Mouse (Mus musculus): ENCODE measurements at regions not wholly inside any gene's neighbourhood (a gene's known extent, or its start where the extent isn't known, plus 50 kb on each side); places are given as distances from the start of the nearest gene placed in this dataset.
"Not testable (repeated sequence)": the region's sequence is repeated elsewhere in the genome, so short reads cannot be mapped to it uniquely, and the experiment has no call there.

DNA sequence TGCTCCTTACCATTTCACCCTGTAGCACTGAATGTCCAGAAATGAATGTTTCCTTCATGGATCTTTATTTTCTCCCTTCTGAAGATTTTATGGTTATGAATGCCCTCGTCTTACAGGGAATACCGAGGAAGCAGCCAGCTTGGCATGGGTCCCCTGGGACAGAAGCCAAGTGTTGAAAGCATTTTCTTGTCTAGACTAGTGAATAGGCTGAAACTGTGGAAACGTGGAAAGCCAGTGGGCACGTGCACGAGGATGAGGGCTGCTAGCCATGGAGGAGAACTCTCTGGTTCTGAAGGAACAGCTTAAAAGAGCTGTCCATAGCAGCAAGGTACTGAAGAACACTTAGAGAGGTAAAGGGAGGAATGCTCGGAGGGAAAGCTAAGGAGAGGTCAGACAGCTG lies 457.3 kb upstream of the Cdh5 start:
- DNase-seq (ENCODE audit: low spot score) = no peak

GRCm38 (mm10) chr8:103644845-103645244 lies 456.6 kb upstream of the Cdh5 start:
- no peak for DNase-seq (ENCODE audit: low spot score)

DNA sequence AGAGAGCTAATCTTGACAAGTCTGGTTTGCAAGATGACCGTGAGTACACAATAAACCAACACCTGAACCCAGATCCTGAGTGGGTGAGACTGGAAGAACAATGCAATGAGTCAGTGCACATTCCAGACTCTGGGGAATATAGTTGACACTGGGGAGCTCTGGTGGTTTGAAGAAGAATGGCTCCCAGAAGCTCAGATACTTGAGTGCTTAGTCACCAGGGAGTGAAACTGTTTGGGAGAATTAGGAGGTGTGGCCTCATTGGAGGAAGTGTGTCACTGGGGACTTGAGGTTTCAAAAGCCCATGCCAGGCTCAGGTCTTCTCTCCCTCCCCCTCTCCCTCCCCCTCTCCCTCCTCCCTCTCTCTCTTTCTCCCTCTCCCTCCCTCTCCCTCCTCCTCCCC lies 436.6 kb upstream of the Cdh5 start:
- no peak for DNase-seq (ENCODE audit: low spot score)

DNA sequence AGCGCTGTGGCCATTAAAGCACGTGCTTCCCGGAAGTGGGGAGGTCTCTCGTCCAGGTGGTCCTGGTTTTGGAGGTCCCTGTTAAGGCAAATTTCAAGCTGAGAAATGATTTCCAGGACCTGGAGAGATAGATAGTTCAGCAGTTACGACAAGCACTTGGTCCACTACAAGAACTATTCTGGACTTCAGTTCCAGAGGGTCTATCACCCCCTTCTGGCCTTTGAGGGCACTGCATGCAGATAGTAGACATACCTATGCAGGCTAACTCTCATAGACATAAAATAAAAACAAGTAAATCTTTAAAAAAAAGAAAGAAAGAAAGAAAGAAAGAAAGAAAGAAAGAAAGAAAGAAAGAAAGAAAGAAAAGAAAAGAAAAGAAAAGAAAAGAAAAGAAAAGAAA lies 415.2 kb upstream of the Cdh5 start:
- DNase-seq (ENCODE audit: low spot score) = peak; percentile 13

DNA sequence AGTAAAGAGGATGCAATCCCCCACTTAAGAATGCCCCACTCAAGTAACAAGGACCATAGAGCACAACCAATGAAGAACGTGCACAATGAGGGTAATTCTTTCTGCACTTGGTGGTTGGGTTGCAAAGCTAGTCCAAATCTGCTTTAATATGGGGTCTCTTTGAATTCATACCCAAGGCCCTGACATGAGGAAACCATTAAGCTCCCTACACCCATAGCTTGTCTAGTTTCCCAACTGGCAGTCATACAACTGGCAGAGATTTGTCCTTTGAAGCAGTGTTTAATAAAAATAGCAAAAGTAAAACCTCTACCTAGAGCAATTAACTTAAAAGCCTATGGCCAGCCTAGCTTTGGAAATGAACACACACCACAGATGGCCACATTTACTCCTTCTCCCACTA lies 411.0 kb upstream of the Cdh5 start:
- no peak for DNase-seq (ENCODE audit: low spot score)

DNA sequence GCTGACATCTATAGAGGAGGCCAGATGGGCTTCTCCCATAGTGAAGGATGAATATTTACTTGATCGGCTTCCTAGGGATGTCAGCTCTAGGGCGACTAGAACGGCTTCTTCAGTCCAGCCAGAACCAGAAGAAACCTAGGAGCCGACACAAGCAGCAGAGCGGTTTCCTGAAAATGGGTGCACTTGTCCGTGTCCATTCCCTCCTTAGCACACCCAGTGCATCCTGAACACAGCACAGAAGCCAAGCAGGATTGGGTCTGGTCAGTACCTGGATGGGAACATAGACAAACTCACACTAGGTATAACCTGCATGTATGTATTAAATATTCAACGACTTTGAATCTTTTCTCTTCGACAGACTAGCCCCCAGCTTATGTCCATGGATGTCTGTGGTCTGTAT lies 407.9 kb upstream of the Cdh5 start:
- DNase-seq (ENCODE audit: low spot score) = no peak

GRCm38 (mm10) chr8:103694331-103694891 lies 407.0 kb upstream of the Cdh5 start:
- peak; percentile 12 for DNase-seq (ENCODE audit: low spot score)

GRCm38 (mm10) chr8:103699016-103699520 lies 402.4 kb upstream of the Cdh5 start:
- no peak for DNase-seq (ENCODE audit: low spot score)

- no peak for DNase-seq (ENCODE audit: low spot score)
These were observed 399.2 kb upstream of the Cdh5 start for GRCm38 (mm10) chr8:103702236-103702635.

DNA sequence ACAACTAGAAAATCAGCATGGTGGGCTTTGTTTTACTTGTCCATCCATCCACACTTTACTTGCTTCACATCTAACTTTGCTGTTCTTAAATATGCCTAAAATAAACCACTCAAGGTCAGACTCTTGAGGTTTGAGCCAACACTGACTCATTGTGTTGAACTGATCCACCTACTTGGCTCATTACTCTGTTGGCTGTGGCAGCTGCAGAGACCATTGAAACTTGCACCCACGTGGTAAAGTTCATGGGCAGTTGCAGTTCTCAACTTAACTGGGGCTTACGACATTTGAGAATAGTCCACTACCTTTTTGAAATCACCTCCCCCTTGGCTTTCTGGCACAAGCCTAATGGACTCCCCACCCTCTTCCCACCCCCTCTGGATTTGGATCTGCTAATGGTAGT lies 395.3 kb upstream of the Cdh5 start:
- DNase-seq (ENCODE audit: low spot score) = no peak

DNA sequence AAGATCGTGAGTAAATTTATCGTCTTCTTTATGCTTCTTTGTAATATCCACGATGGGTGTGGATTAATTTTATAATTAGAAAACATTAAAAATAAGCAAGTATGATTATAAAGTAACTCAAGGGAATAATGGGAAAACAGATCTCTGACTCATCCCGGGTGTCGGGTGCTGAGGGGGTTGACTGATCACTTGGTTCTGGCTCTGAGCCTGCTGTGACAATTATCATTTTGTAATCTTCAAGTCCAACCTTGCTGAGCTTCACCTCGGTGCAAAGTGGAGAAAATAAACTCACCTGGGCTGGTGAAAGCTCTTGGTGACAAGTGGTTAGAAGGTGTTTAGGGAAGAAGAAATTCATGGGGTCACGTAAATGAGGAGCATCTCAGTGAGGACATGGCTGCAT lies 390.6 kb upstream of the Cdh5 start:
- DNase-seq (ENCODE audit: low spot score) = not testable (repeated sequence)

- DNase-seq (ENCODE audit: low spot score) = no peak
These were observed 383.7 kb upstream of the Cdh5 start for GRCm38 (mm10) chr8:103717723-103718122.

DNA sequence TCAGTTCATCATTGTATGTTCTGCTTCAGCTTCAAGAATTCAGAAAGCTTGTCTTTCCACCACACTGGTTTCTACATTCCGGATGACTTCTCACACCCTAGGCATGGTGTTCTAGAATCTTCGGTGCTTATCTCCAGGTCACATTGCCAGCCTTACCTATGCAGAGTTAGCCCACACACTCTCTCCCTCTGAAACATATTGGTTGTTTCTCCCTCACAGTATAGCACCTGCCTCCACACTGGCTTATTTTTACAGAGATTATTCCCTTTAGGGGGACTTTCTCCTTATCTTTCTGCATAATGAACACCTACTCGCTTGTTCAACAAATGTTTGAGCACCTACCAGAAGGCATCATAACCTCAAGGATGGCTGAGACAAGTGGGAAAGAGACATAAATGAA lies 368.0 kb upstream of the Cdh5 start:
- no peak for DNase-seq (ENCODE audit: low spot score)

GRCm38 (mm10) chr8:103738330-103738729 lies 363.1 kb upstream of the Cdh5 start:
- DNase-seq (ENCODE audit: low spot score) = no peak

- DNase-seq (ENCODE audit: low spot score) = no peak
These were observed 360.0 kb upstream of the Cdh5 start for GRCm38 (mm10) chr8:103741395-103741794.

DNA sequence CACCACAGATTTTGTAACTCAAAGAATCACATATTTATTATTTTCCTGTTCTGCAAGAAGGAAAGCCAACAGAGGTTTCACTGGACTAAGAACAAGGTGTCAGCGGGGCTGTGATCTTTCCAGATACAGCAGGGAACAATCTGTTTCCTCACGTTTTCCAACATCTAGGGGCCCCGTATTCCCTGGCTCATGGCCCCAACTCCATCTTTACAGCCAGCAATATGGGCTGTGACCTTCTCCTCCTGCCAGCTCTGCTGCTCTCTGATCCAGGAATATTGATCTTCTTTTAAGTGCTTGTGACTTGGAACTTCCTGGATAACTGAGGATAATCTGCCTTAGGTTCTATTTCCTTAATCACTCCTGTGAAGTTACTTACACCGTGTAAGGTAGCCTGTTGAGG lies 352.7 kb upstream of the Cdh5 start:
- DNase-seq (ENCODE audit: low spot score) = no peak

- peak; percentile 22 for DNase-seq (ENCODE audit: low spot score)
These were observed 350.9 kb upstream of the Cdh5 start for GRCm38 (mm10) chr8:103750278-103751097.

DNA sequence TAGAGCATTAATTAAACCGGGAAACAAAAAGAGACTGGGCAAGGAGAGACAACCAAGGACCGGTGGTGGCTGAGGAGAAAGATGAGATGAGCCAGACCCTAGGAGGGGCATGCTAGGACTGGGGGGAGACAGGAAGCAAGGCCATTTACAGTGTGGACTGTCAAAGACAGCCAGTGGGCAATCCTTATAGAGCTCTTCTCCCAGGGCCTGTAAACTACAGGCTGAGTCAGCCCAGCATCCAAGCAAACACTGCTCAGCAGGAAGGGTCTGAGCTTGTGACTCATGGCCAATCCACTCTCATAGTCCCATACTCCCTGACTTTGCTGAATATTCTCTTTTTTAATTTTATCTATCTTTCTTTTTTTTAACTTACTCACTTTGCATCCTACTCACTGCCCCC lies 350.3 kb upstream of the Cdh5 start:
- no peak for DNase-seq (ENCODE audit: low spot score)

GRCm38 (mm10) chr8:103763821-103764220 lies 337.6 kb upstream of the Cdh5 start:
- no peak for DNase-seq (ENCODE audit: low spot score)

- DNase-seq (ENCODE audit: low spot score) = no peak
These were observed 321.8 kb upstream of the Cdh5 start for GRCm38 (mm10) chr8:103779658-103780057.

DNA sequence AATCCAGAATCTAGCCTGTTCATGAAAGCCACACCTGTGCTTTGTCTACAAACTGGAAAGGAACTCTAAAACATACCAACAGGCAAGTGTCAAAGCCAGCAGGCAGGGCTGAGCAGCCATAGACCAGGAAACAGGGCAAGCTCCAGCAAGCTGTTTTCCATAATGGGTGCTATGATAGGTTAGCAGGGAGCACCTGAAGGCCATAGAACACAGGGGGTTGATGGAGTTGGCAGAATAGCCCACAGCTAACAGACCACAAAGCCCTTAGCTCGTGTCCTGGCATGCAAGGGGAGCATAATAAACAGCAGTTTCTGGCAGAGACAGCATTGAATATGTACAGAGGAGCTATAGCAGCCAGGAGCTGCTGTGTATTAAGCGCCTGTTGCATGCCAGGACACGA lies 313.1 kb upstream of the Cdh5 start:
- DNase-seq (ENCODE audit: low spot score) = no peak

GRCm38 (mm10) chr8:103793331-103793730 lies 308.1 kb upstream of the Cdh5 start:
- DNase-seq (ENCODE audit: low spot score) = no peak

DNA sequence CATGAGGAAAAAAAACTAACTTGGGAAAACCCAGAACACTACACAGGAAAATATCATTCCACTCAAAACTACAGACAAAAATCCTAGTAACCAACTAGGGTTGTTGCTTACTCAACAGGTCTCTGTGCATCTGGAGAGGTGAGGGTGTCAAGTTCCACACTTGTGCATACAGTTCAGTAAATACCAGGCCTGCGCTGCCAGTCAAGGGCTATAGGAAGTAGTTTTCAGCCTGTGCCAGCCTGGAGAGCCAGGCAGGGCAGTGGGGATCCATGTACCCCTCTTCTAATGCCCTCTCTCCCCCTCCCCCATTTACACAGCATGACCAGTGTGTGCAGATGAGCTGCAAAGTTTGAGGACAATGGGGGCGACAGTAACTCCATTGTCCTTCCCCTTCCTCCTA lies 302.8 kb upstream of the Cdh5 start:
- DNase-seq (ENCODE audit: low spot score) = not testable (repeated sequence)

DNA sequence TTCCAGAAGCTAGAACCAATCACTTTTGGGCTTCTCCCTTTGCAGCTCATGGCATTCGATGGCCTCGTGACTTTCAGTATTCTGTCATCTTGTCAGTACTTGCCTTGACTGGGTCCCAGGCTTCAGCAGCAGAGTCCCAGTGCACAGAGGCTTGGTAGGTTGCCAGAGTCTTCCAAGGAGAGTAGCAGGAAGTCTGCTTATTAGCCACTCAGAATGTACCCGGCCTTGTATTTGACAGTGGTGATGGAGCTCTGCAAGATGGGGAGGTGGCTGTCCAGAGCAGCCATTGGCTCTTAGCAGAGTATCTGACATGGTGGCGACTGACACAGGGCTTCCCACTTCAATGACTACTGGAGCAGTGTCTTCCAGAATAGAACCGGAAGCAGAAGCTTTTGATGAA lies 293.3 kb upstream of the Cdh5 start:
- no peak for DNase-seq (ENCODE audit: low spot score)

Measured in embryo, embryonic 10.5 days (tissue).